Mouse (Mus musculus): ENCODE data around the gene Crip1.
"Not testable (repeated sequence)": the region's sequence is repeated elsewhere in the genome, so short reads cannot be mapped to it uniquely, and the experiment has no call there.

The Crip1 gene

DNA sequence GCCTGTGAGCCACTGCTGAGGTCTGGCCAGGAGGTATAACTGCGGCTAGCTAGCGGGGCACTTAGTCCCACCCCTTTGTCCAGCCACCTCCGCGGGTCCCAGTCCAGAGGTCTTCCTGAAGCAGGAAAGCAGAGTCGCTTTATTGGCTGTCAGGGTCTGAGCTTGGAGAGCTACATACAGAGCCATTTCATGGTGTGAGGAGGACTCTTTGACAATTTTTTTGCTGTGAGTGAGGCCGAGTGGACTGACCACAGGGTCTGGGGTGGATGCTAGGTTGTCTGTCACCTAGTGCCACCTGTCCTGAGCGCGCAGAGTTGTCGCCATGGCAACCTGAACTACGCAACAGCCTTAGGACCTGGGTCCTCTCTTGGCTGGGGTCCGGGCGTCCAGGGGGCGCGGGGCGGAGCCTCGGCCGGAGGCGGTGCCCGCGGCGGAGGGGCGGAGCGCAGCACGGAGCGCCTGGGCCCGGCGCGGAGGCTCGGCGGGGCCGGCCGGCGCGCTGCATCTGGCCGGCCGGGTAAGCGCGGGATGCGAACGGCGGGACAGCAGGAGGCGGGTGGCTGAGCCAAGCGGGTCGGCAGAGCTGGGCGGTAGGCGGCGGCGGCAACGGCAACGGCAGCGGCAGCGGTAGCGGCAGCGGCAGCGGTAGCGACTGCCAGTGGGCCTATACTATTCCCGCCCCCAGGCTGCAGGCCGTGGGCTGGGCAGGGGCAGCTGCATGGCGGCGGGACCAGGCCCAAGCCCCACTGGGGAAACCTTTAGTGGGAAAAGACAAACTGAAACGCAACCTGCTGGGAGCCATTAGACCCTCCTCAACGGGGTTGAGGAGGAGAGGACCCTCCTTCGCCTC lies 39.6 kb downstream of the Crip1 start, which contains the start of gene Tmem121:
Gene Tmem121, plus strand, starts transcription at position 489 of the 850 bp plus-strand sequence.
- DNase-seq (ENCODE audit: low spot score in 2 of 2): no peak

DNA sequence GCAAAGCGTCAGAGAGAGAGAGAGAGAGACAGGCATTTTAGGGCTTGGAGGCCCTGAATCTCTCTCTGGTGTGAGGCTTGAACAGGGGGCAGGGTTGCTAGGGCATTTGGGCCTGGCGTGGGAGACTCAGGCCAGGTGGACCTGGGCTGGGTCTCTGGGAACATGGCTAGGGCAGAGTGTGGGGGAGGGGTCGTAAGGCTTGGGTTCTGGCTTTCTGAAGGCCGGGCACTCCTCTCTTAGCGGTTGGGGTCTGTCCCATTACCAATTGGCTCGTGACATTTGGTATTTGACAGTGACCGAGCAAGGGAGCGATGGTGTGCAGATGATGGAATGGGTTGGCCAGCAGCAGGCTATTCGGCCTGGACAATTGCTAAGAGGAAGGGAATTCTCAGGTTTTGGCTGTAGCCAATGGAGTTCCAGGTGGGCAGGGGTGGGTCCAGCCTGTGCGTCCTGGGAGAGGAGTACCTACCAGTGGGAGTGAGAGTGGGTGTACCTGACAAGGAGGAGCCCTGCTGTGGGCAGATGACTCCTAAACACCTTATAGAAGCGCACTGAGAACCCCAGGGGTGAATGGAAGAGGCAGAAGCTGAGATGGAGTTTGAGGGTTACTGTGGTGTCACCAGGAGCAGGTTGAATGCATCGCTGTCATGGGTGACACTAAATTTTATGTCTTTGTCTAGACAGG lies 40.4 kb downstream of the Crip1 start:
- DNase-seq (ENCODE audit: low spot score in 2 of 2): no peak

DNA sequence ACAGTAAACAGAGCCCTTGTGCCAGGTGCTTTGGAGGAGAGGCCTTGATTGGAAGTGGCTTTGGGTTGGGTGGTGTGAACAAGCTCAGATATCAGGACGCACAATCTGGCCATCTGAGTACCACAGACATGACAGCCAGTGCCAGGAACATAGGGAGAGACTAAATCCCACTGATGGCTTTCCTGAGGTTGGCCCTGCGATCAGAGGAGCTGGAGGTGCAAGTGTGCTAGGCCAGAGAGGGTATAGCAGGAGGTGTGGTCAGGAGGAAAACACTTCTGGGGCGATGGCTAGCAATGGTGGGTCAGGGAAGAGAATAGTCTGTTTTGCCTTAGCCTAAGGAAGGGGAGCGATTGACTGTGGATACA lies 40.9 kb downstream of the Crip1 start:
- no peak for DNase-seq (ENCODE audit: low spot score in 2 of 2)

DNA sequence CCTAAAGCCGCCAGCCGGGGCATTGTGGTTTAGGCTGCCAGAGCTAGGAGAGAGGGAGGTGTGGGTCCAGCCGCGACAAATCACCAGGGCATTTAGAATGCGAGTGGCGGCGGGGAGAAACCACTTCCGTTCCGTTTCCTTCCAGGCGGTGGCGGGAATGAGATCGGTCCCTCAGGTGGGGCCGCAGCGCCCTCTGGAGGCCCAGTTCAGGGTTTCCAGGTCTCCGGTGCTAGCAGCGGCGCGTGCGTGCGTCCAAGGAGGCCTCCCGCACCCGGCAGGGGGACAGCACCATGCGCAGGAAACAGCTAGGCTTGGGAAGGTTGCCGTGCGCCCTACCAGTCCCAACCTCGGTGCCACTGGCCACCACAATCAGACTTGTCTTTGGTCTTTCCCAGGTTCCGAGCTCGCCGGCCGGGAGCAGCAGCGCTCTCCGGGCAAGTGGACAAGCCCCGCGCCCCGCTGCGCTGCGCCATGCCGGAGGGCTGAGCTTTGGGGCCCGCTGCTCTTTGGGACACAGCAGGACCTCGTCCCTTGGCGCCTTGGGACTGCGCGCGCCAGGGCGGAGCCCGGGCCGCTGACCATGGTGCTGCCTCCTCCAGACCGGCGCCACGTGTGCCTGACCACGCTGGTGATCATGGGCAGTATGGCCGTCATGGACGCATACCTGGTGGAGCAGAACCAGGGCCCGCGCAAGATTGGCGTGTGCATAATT lies 41.6 kb downstream of the Crip1 start:
- peak; percentile 84 to 88 for DNase-seq (ENCODE audit: low spot score in 2 of 2)

DNA sequence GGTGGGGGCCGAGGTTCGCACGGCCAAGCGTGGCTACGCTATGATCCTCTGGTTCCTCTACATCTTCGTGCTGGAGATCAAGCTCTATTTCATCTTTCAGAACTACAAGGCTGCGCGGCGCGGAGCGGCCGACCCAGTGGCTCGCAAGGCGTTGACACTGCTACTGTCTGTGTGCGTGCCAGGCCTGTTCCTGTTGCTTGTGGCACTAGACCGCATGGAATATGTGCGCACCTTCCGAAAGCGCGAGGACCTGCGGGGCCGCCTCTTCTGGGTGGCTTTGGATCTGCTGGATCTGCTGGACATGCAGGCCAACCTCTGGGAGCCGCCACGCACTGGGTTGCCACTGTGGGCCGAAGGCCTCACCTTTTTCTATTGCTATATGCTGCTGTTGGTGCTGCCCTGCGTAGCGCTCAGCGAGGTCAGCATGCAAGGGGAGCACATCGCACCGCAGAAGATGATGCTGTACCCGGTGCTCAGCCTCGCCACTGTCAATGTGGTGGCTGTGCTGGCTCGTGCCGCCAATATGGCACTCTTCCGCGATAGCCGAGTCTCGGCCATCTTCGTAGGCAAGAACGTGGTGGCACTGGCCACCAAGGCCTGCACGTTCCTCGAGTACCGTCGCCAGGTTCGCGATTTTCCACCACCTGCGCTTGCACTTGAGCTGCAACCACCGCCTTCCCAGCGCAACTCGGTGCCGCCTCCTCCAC lies 42.4 kb downstream of the Crip1 start:
- no peak for DNase-seq (ENCODE audit: low spot score in 2 of 2)

DNA sequence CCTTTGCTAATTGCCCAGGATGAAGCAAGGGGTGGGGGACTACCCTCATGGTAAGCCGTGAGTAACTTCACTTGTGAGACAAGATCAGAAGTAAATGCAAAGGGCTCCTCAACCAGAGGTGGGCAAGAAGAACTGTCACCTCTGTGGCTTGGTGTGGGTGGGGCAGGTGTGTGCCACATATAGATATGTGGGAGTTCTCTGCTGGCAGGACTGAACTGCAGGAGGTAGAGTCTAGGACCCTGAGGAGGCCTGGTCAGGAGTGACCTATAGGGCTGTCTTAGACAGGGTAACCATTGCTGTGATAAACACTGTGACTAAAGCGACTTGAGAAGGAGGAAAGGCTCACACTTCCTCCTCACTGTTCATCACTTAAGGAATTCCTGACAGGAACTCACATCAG lies 47.3 kb downstream of the Crip1 start:
- DNase-seq (ENCODE audit: low spot score in 2 of 2): no peak

DNA sequence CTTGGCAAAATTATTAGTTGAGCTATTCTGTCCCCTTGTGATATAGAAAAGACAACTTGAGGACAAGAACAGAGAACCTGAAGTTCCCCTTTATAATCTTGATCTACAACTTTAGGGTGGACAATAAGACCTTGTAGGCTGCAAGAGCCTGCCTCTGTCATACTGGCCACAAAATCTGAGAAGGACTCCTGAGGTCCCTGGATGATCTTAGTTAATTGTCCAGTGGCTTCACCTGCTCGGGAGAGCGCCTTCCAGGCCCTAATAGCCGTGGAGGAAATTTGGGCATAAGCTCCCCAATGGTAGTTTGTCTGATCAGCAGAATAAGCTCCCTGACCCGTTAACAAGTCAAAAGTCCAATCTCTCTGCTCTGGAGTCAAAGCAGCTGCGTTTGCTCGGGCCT lies 53.0 kb downstream of the Crip1 start:
- DNase-seq (ENCODE audit: low spot score in 2 of 2): not testable (repeated sequence)

DNA sequence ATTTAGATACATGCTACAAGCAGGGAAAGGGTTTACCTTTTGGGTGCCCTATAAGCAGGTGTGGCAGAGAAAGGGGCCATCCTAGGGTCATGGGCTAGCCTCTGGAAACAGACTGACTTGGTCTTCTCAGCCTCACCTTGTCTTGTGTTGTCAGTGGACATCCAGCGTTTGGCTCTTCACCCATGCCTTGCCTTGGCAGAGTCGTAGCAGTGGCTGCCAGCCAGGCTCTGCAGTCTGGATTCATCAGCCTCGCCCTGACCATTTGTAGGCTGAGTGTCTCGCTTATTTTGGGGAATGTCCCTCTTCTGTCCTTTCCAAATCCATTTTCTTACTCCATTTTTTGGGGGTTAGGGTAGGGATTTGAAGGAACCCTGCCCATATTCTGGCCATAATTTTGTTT lies 55.2 kb downstream of the Crip1 start:
- no peak for DNase-seq (ENCODE audit: low spot score in 2 of 2)

DNA sequence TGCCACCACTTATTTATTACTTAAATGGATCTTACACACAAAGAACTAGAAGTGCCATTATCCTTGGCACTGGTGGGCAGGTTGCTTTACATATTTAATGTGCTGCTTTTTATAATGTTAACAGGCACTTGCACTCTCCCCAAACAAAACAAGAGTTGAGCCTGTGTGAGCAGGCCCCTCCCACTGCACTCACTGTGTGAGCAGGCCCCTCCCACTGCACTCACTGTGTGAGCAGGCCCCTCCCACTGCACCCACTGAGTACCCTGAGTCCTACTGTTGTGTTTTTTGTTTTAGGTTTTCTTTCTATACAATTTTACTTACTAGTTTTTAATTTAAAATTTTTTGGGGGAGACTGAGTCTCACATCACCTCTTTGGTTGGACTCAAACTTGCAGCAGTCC lies 55.9 kb downstream of the Crip1 start:
- DNase-seq (ENCODE audit: low spot score in 2 of 2): no peak
